Mouse (Mus musculus) olfactory bulb, adult 2 months (tissue): ENCODE results near the gene Fbxw11.

Experiments
- CTCF ChIP-seq: fragments of 200-500 bp; IDR thresholded peaks from 2 replicates; pipeline ENCODE4 v1.5.1; 2012; ENCODE audit warnings: low read depth, mild to moderate bottlenecking, low read length, moderate library complexity; ENCODE audit not compliant: insufficient read depth
- POLR2A ChIP-seq: fragments of 200-500 bp; IDR thresholded peaks from 2 replicates; pipeline ENCODE4 v1.6.1; 2012; ENCODE audit warnings: mild to moderate bottlenecking, low read depth, low read length, moderate library complexity; ENCODE audit not compliant: insufficient read depth

DNA sequence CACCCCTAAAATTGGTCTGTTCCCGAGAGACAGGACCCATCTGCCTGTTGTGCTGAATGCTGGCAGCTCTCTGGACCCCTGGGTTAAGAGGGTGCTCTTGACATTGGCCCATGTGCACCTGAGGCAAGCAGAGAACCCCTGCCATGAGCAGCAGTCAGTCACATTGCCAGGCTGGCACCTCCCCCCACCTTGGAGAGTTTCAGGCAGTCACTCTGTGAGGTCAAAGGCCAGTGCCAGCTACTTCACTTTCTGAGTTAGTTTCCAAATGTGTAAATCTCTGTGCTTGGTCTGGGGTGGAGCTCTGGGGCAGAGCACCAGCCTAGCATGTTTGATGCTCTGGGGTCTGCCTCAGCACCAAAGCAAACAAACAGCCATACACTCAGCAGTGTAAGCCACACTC is 24.5 kb upstream of the Fbxw11 start:
- TF ChIP-seq CTCF, result no peak
- no peak for TF ChIP-seq POLR2A
